Mouse (Mus musculus): ENCODE results near the gene Tnfrsf25. TPM values are rescaled to one million over a fixed set of nuclear protein-coding genes. Genes with fewer than 3 reads are reported as not detected.

The Tnfrsf25 gene
- total RNA-seq, 2 experiments from 2014 or later, result 1.4 to 1.6 TPM

GRCm38 (mm10) chr4:152141521-152142135 is 25.9 kb downstream of the Tnfrsf25 start:
- DNase-seq, result no peak

GRCm38 (mm10) chr4:152143632-152144031 is 27.9 kb downstream of the Tnfrsf25 start:
- no peak for DNase-seq

- DNase-seq, result no peak
Measured at GRCm38 (mm10) chr4:152145473-152145872, 29.7 kb downstream of the Tnfrsf25 start.

GRCm38 (mm10) chr4:152146033-152146827 is 30.5 kb downstream of the Tnfrsf25 start:
- DNase-seq, result no peak

- no peak for DNase-seq
Measured at GRCm38 (mm10) chr4:152150546-152150945, 34.8 kb downstream of the Tnfrsf25 start.

- DNase-seq, result no peak
Measured at GRCm38 (mm10) chr4:152151451-152151965, 35.8 kb downstream of the Tnfrsf25 start.

GRCm38 (mm10) chr4:152151966-152152544 is 36.3 kb downstream of the Tnfrsf25 start, which contains the start of gene Espn:
Gene Espn, minus strand, starts transcription at chr4:152152371.
- DNase-seq, result peak; percentile 65 to 70

GRCm38 (mm10) chr4:152153771-152154177 is 38.0 kb downstream of the Tnfrsf25 start:
- peak; percentile 88 to 90 for DNase-seq

- DNase-seq, result no peak
Measured at GRCm38 (mm10) chr4:152155019-152155418, 39.3 kb downstream of the Tnfrsf25 start.

- DNase-seq, result peak in 1 of 2 experiments; percentile 71
Measured at GRCm38 (mm10) chr4:152157779-152158584, 42.2 kb downstream of the Tnfrsf25 start.

- no peak for DNase-seq
Measured at GRCm38 (mm10) chr4:152158585-152159284, 43.0 kb downstream of the Tnfrsf25 start, which contains the start of gene Hes2. Gene Hes2, plus strand, starts transcription at chr4:152158867.

- DNase-seq, result no peak
Measured at GRCm38 (mm10) chr4:152159285-152159678, 43.5 kb downstream of the Tnfrsf25 start.

GRCm38 (mm10) chr4:152160748-152161147 is 45.0 kb downstream of the Tnfrsf25 start:
- DNase-seq, result no peak

GRCm38 (mm10) chr4:152161601-152162000 is 45.9 kb downstream of the Tnfrsf25 start:
- no peak for DNase-seq

GRCm38 (mm10) chr4:152162748-152163147 is 47.0 kb downstream of the Tnfrsf25 start:
- no peak for DNase-seq

GRCm38 (mm10) chr4:152165036-152165931 is 49.5 kb downstream of the Tnfrsf25 start:
- DNase-seq, result peak; percentile 65 to 92

GRCm38 (mm10) chr4:152168052-152168451 is 52.3 kb downstream of the Tnfrsf25 start:
- no peak for DNase-seq

- DNase-seq, result no peak
Measured at GRCm38 (mm10) chr4:152169103-152169502, 53.4 kb downstream of the Tnfrsf25 start.
